Mouse (Mus musculus) heart, embryonic 12.5 days (tissue): ENCODE results near the gene Dohh. TPM values are rescaled to one million over a fixed set of nuclear protein-coding genes. Genes with fewer than 3 reads are reported as not detected.

Source experiments
- ATAC-seq: fragments of 200-750 bp; cut with Nextera tagmentation; 2 replicates; pipeline ENCODE4 v1.8.0; 2017; ENCODE audit warnings: moderate TSS enrichment, moderate library complexity; ENCODE audit not compliant: insufficient number of reproducible peaks, low FRiP score
- H3K27ac ChIP-seq: fragments of 300-500 bp; sonication (generic); 2 replicates; pipeline ENCODE4 v1.5.1; 2016; ENCODE audit warnings: mild to moderate bottlenecking, moderate library complexity; ENCODE audit not compliant: poor library complexity, severe bottlenecking
- H3K27me3 ChIP-seq: fragments of 300-500 bp; sonication (generic); replicated peaks from 2 replicates; pipeline ENCODE4 v1.6.1; 2016; ENCODE audit warnings: mild to moderate bottlenecking, moderate library complexity
- H3K36me3 ChIP-seq: fragments of 300-500 bp; sonication (generic); 2 replicates; pipeline ENCODE4 v1.6.1; 2016; ENCODE audit warnings: mild to moderate bottlenecking, moderate library complexity
- H3K4me1 ChIP-seq: fragments of 300-500 bp; sonication (generic); replicated peaks from 2 replicates; pipeline ENCODE4 v1.6.1; 2016; ENCODE audit warnings: mild to moderate bottlenecking
- H3K4me2 ChIP-seq: fragments of 300-500 bp; sonication (generic); 2 replicates; pipeline ENCODE4 v1.6.1; 2016; ENCODE audit warnings: mild to moderate bottlenecking, moderate library complexity
- H3K4me3 ChIP-seq: fragments of 300-500 bp; sonication (generic); 2 replicates; pipeline ENCODE4 v1.5.1; 2016; ENCODE audit warnings: mild to moderate bottlenecking
- H3K9ac ChIP-seq: fragments of 300-500 bp; sonication (generic); 2 replicates; pipeline ENCODE4 v1.6.1; 2016; ENCODE audit warnings: mild to moderate bottlenecking, moderate library complexity
- H3K9me3 ChIP-seq: fragments of 300-500 bp; sonication (generic); replicated peaks from 2 replicates; pipeline ENCODE4 v1.6.1; 2016; ENCODE audit warnings: mild to moderate bottlenecking, moderate library complexity
- WGBS: fragments of 180-500 bp; shearing (Covaris S2); methylation state at CpG from one replicate; pipeline ENCODE4 v1.1.7; 2016; 5-methylcytosine and 5-hydroxymethylcytosine counted together
- polyA plus RNA-seq: library from polyadenylated mRNA; unstranded; fragments of >200 nt; fragmentation: Nextera tagmentation; extraction: Ambion mirVana; gene quantifications from 2 replicates; pipeline ENCODE4 v1.2.1, GENCODE M21; 2016

Dohh gene
- polyA plus RNA-seq, 1 experiment from 2014 or later = 66.9 TPM

DNA sequence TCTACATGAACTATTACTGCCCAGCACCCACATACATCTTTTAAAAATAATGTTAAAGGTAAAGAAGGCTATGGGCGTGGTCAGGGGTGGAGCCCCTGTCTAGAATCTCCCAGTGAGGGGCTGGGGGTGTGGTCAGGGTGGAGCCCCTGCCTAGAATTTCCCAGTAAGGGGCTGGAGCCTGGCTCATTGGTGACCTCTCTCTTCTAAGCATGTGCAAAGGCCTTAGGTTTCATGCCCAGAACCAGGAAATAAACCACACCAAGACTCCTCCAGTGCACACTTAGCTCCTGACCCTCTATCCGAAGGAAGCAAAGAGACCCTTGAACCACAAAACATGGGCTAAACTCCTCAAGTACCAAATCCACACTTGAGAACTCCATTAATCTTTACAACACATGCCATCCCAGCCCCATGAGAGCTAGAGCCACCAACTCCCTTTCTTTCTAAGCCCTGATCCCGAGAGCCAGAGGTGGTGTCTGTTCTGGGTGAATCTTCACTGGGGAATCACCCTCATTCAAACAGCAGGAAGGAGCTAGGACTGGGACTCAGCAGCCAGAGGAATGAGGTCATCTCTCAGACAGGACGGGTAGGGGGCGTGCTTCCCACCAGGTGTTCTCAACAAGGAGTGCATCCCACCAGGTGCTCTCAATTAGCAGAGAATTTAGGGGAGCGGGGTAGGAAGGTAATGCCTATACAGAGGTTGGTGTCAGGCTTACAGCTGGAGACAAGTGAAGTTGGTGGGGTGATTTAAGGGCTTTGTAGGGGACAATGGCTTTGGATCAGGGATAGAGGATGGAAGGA is 7.5 kb upstream of the Dohh start:
- Histone ChIP-seq H3K36me3 (peaks cover 43% of the 10 kb centered on the region), H3K4me2 (peak overlapping the region; percentile 85), H3K9ac (peak overlapping the region; percentile 97), H3K9me3 (no peaks in the 10 kb centered on the region), H3K27ac (peak overlapping the region; percentile 75; the same call in 1 of the 2 replicates), H3K27me3 (no peaks in the 10 kb centered on the region), H3K4me3 (peak overlapping the region; percentile 94), H3K4me1 (peaks cover 29% of the 10 kb centered on the region)
- ATAC-seq = no peak
- WGBS = 38% methylated on average over 6 of the region's 6 CpGs

DNA sequence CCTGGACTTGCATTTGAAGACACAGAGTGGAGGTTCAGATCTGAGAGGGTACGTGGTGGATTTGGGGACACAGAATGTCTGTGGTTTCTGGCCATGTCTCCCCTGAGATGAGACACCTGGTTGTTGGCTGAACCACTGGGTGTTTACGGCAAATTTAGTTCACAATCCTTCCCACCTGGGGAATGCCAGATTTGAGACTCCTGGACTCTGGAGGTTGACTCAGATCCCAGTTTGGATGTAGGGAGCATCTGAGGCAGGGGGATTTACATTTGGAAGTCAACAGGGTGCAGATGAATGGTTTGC is 6.9 kb upstream of the Dohh start:
- no peaks in the 10 kb centered on the region for H3K27me3 ChIP-seq
- peaks cover 35% of the 10 kb centered on the region for H3K4me1 ChIP-seq
- no peak for ATAC-seq
- 57% methylated on average over 2 of the region's 2 CpGs for WGBS
- H3K9ac ChIP-seq = peak overlapping the region; percentile 97
- peaks cover 38% of the 10 kb centered on the region for H3K36me3 ChIP-seq
- no peaks in the 10 kb centered on the region for H3K9me3 ChIP-seq
- peak overlapping the region; percentile 85 for H3K4me2 ChIP-seq
- peak overlapping the region; percentile 94 for H3K4me3 ChIP-seq
- H3K27ac ChIP-seq = peak overlapping the region; percentile 75; the same call in 1 of the 2 replicates

DNA sequence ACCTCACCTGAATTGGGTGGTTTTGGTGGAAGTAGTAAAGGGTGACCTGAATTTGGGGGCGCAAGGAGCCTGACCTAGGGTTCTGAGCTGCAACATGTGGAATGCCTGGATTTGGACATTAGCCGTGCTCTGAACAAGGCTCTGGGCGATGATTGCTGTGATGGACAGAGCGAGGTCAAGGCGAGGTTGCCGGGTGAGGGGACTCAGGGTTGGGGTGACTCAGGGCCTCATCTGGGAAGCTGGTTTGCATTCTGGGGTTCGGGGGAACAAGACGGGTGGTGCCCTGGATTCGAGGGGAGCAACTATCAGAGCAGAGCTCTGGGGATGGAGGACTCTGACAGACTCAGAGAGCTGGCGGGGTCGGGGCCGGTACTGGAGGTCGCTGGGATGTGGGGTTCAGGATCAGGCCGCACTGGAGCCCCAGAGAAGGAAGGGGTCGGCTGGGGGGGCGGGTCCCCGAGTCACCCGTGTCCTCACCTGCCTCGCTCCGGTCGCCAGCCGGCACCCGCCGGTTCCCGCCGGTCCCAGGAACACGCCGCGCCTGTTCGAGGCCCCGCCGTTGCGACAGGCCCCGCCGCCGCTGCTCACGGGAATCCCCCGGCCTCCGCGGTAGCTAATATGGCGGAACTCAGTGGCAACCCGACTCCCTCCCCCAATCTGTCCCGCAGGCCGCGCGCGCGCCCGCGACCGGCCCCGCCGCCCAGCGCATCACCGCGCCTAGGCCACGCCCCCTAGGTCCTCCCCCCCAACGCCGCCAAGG is 6.3 kb upstream of the Dohh start, which contains the start of gene Fzr1:
Gene Fzr1 (minus strand): TSS at position 724 of the 760 bp plus-strand sequence.
- peaks cover 31% of the 10 kb centered on the region for H3K36me3 ChIP-seq
- ATAC-seq = peak; percentile 2; the same call in 1 of the 2 replicates
- no peaks in the 10 kb centered on the region for H3K9me3 ChIP-seq
- peak within 1 kb of the TSS; percentile 97 for H3K9ac ChIP-seq
- peaks cover 38% of the 10 kb centered on the region for H3K4me1 ChIP-seq
- H3K27ac ChIP-seq = peak within 1 kb of the TSS; percentile 75
- peak within 1 kb of the TSS; percentile 94 for H3K4me3 ChIP-seq
- under 1% methylated on average over 59 of the region's 59 CpGs for WGBS
- peak within 1 kb of the TSS; percentile 85 for H3K4me2 ChIP-seq
- H3K27me3 ChIP-seq = no peaks in the 10 kb centered on the region

DNA sequence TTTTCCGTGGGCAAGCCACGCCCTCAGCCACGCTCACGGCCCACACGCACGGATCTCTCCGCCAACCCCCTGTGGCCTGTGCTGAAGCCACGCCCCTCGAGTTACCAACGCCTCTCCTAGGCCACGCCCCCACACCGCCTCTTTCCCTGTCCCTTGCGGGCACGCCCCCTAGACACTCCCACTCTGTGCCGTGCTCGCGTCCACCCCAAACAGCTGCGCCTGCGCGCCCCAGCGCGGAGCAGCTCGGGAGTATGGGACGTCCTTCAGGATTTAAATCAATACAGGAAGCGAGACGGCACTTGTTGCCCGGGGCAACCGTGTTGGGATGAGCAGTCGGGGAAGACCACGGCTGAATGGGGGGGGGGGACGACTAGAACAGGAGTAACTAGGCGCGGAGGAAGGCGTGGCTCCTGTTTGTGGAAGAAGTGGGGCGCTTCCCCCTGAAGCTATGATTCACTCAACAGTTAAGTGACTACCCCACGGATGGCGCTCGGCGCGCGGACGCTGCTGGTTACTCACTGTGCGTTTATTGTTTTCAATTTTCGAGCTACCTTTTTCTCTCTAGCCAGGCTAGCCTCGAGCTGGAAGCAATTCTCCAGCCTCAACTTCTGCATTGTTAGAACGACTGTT is 5.6 kb upstream of the Dohh start:
- WGBS = 1% methylated on average over 46 of the region's 46 CpGs
- peak overlapping the region; percentile 65 for H3K9ac ChIP-seq
- H3K27ac ChIP-seq = peak overlapping the region; percentile 72
- H3K4me1 ChIP-seq = peaks cover 38% of the 10 kb centered on the region
- H3K27me3 ChIP-seq = no peaks in the 10 kb centered on the region
- H3K4me3 ChIP-seq = peak overlapping the region; percentile 94
- peak; percentile 94 for ATAC-seq
- peaks cover 24% of the 10 kb centered on the region for H3K36me3 ChIP-seq
- peak overlapping the region; percentile 73 for H3K4me2 ChIP-seq
- H3K9me3 ChIP-seq = no peaks in the 10 kb centered on the region

DNA sequence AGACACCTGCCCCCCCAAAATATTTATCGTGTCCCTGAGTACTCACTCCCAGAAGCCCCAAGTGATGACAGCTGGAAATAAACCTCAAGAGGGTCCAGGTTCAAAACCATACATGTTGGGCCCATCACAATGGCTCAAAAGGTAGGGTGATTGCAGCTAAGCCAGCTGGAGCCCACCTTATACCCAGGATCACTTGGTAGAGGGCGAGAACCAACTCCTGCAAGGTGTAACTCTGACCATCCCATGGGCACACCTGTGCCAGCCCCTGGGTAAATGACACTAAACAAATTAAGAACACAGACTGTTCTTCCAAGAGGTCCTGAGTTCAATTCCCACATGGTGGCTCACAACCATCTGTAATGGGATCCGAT is 5.1 kb upstream of the Dohh start:
- no peaks in the 10 kb centered on the region for H3K27me3 ChIP-seq
- H3K9ac ChIP-seq = peak overlapping the region; percentile 65
- H3K4me2 ChIP-seq = peak overlapping the region; percentile 73
- H3K4me3 ChIP-seq = peak overlapping the region; percentile 94
- peak overlapping the region; percentile 72 for H3K27ac ChIP-seq
- peaks cover 19% of the 10 kb centered on the region for H3K36me3 ChIP-seq
- H3K4me1 ChIP-seq = peaks cover 38% of the 10 kb centered on the region
- ATAC-seq = no peak
- H3K9me3 ChIP-seq = no peaks in the 10 kb centered on the region
- 56% methylated on average over 3 of the region's 3 CpGs for WGBS

DNA sequence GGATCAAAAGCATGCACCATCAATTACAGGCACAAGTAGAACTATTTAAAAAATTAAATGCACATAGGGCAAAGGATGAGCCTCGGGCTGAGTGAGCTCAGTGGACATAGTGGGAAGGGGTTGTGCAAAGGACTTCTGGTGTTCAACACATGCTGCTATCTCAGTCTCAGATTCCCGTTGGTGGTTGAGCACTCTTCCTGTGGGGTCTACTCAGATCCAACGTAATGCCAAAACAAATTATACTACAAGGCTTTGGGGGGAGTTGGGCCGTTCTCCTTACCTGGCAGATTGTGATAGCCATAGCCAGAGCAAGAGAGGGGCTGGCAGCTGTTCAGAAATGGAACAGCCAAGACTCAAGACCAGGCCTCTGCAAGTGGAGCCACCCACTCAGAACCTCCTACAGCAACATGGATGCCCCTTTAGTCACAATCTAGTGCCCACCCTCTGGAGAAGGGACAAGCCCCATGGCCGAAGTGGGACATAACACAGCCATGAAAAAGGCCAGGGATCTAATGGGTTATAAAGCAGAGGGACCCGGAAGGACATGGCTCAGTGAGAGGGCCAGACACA is 4.3 kb upstream of the Dohh start:
- Histone ChIP-seq H3K4me3 (no peak overlapping the region), H3K9ac (no peak overlapping the region), H3K27ac (no peak overlapping the region), H3K9me3 (no peaks in the 10 kb centered on the region), H3K4me1 (peaks cover 40% of the 10 kb centered on the region), H3K27me3 (no peaks in the 10 kb centered on the region), H3K4me2 (no peak overlapping the region), H3K36me3 (peaks cover 14% of the 10 kb centered on the region)
- no peak for ATAC-seq
- 84% methylated on average over 6 of the region's 6 CpGs for WGBS

DNA sequence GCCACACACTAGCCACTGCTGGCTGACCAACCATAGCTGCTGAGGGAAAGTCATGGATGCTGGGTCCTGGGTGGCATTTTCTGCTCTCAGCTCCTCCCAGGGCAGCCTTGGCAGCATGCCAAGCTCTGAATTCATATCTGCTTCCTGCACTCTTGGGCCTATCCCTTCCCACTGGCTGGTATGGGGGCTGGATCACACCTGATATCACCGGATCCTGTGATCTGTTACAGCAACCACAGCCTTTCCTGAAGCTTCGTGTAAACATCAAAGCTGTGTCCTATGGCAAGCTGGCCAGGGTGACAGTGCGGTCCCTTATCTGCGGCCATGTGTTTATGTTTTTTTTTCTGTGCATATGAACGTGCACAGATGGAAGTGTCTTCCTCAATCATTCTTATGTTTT is 2.2 kb upstream of the Dohh start:
- Histone ChIP-seq H3K36me3 (peaks cover 14% of the 10 kb centered on the region), H3K4me2 (0 out of 2 replicates have a peak overlapping the region, but pooled peaks have one; percentile 2), H3K4me3 (no peak overlapping the region), H3K27ac (peak overlapping the region; percentile 58), H3K9ac (no peak overlapping the region), H3K4me1 (peaks cover 34% of the 10 kb centered on the region), H3K9me3 (no peaks in the 10 kb centered on the region), H3K27me3 (no peaks in the 10 kb centered on the region)
- peak; percentile 16 for ATAC-seq
- WGBS = 37% methylated on average over 5 of the region's 5 CpGs

DNA sequence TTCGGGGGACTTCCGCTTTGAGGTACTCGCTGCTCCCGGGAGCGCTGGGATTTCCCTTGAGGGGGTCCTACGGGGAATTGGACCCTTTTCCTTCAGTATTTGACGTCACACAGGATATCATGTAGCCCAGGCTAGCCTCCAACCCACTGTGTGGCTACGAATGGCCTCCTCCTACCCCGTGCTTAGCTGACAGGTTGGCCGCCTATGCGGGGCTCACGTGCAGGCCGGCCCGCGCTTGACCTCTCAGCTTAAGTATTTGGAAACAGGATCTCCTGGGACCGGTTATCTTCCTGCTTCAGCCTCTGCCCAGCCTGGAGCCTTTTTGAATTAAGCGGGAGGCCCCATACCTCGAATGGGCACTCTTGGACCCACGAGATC is 366 bp downstream of the Dohh start:
- Histone ChIP-seq H3K27me3 (no peaks in the 10 kb centered on the region), H3K9ac (peak overlapping the region; percentile 78), H3K4me1 (peaks cover 33% of the 10 kb centered on the region), H3K36me3 (peaks cover 34% of the 10 kb centered on the region), H3K27ac (peak overlapping the region; percentile 77), H3K9me3 (no peaks in the 10 kb centered on the region), H3K4me2 (peak overlapping the region; percentile 86), H3K4me3 (peak overlapping the region; percentile 70)
- ATAC-seq = 0 out of 2 replicates have a peak, but pooled peaks have one; percentile 12
- WGBS = under 1% methylated on average over 19 of the region's 19 CpGs

DNA sequence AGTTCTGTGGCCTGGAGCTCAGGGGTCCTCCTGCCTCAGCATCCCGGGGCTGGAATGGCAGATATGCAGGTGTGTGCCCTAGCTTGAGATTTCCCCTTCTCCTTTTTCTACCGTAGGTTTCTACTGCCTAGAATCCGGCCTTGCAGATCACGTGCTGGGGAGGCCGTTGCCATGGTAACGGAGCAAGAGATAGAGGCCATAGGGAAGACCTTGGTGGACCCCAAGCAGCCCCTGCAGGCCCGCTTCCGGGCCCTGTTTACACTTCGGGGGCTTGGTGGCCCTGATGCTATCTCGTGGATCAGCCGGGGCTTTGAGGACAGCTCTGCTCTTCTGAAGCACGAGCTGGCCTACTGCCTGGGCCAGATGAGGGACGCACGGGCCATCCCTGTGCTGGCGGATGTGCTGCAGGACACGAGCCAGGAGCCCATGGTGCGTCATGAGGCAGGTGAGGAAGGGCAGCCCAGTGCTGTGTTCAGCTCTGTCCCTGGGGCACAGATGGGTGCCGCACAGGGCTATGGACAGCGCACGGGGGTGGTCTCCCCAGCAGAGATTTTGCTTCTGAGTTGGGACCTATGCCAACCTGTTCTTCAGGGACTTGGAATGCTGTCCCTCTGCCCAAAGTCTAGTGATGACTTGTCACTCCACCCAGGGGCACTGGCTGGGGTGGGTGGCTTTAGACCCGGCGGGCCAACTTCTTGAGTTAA is 1.5 kb downstream of the Dohh start:
- WGBS = 77% methylated on average over 22 of the region's 22 CpGs
- no peak for ATAC-seq
- Histone ChIP-seq H3K4me3 (peak overlapping the region; percentile 70; the same call in 1 of the 2 replicates), H3K9me3 (no peaks in the 10 kb centered on the region), H3K27me3 (no peaks in the 10 kb centered on the region), H3K9ac (0 out of 2 replicates have a peak overlapping the region, but pooled peaks have one; percentile 78), H3K36me3 (peaks cover 34% of the 10 kb centered on the region), H3K4me2 (peak overlapping the region; percentile 86), H3K27ac (no peak overlapping the region), H3K4me1 (peaks cover 40% of the 10 kb centered on the region)

DNA sequence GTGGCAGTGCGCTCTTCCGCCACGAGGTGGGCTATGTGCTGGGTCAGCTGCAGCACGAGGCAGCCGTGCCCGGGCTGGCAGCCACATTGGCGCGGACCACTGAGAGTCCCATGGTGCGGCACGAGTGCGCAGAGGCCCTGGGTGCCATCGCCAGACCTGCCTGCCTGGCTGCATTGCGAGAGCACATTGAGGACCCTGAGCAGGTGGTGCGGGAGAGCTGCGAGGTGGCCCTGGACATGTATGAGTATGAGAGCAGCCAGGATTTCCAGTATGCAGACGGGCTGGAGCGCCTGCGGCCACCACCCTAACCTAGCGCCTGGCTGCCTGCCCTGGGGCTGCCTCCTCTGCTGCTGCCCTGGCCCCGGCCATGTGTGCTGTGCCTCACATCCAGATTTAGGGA is 3.5 kb downstream of the Dohh start:
- H3K36me3 ChIP-seq = peaks cover 34% of the 10 kb centered on the region
- ATAC-seq = no peak

More for the DNA sequence above, 3.5 kb downstream of the Dohh start:
- peaks cover 32% of the 10 kb centered on the region for H3K4me1 ChIP-seq
- H3K9me3 ChIP-seq = no peaks in the 10 kb centered on the region
- H3K4me3 ChIP-seq = no peak overlapping the region
- no peak overlapping the region for H3K9ac ChIP-seq
- H3K27me3 ChIP-seq = no peaks in the 10 kb centered on the region
- H3K27ac ChIP-seq = no peak overlapping the region
- 93% methylated on average over 20 of the region's 20 CpGs for WGBS
- H3K4me2 ChIP-seq = no peak overlapping the region
